Mouse (Mus musculus) erythroblast, embryonic 14.5 days (primary cell): Measurements from ENCODE around the gene Dhh.

Experiments used
- GATA1 ChIP-seq: IDR thresholded peaks from 2 replicates; pipeline ENCODE4 v1.6.1; 2012; ENCODE audit warnings: low read length, inconsistent platforms, mixed read lengths
- TAL1 ChIP-seq: IDR thresholded peaks from 3 replicates; pipeline ENCODE4 v1.6.1; 2012; ENCODE audit warnings: low read length, inconsistent platforms, mixed read lengths

DNA sequence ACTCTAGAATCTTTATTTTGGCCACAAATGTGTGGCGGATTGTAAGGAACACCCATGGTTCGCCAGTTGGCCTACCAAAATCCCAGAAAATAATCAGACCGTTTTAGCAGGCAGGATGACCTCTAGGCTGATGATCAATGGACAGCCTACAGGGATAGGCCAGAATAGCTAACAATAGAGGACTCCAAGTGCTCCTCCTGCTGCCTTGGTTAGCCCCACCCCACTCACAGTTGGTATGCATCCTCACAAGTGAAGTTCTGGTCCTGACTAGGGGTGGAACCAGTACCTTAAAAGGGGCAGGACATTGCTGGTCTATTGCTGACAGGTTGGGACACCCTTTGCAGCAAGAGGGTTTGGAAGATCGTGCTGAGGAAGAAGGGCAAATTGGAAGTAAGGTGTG, 5.3 kb downstream of the Dhh start:
- TF ChIP-seq GATA1, result no peak
- no peak for TF ChIP-seq TAL1
